Mouse (Mus musculus) CD4-positive, CD25-positive, alpha-beta regulatory T cell, adult 2 months (primary cell): Measurements from ENCODE around the gene 4931428L18Rik.

Experiments
- DNase-seq: peaks from one replicate; pipeline ENCODE4 v3.0.0-alpha.2; 2012; ENCODE audit warnings: low read depth, low spot score

The 4931428L18Rik gene

GRCm38 (mm10) chr1:31152799-31153426 lies 69.6 kb downstream of the 4931428L18Rik start:
- no peak for DNase-seq

- DNase-seq: no peak
These were observed 71.9 kb downstream of the 4931428L18Rik start for GRCm38 (mm10) chr1:31150546-31150945.

GRCm38 (mm10) chr1:31149671-31150070 lies 72.8 kb downstream of the 4931428L18Rik start:
- no peak for DNase-seq

- no peak for DNase-seq
These were observed 78.9 kb downstream of the 4931428L18Rik start for GRCm38 (mm10) chr1:31143571-31143970.

GRCm38 (mm10) chr1:31142288-31143094 lies 80.0 kb downstream of the 4931428L18Rik start:
- DNase-seq: no peak

- no peak for DNase-seq
These were observed 84.1 kb downstream of the 4931428L18Rik start for GRCm38 (mm10) chr1:31138387-31138786.

- DNase-seq: no peak
These were observed 109.0 kb downstream of the 4931428L18Rik start for GRCm38 (mm10) chr1:31113466-31113865.

GRCm38 (mm10) chr1:31107961-31108360 lies 114.5 kb downstream of the 4931428L18Rik start:
- DNase-seq: no peak

- DNase-seq: no peak
These were observed 119.4 kb downstream of the 4931428L18Rik start for GRCm38 (mm10) chr1:31102863-31103657.

- DNase-seq: no peak
These were observed 120.2 kb downstream of the 4931428L18Rik start for GRCm38 (mm10) chr1:31102280-31102679.

- DNase-seq: no peak
These were observed 125.3 kb downstream of the 4931428L18Rik start for GRCm38 (mm10) chr1:31097208-31097607.

GRCm38 (mm10) chr1:31096466-31096793 lies 126.1 kb downstream of the 4931428L18Rik start:
- DNase-seq: no peak

GRCm38 (mm10) chr1:31095706-31096465 lies 126.6 kb downstream of the 4931428L18Rik start:
- no peak for DNase-seq

- no peak for DNase-seq
These were observed 127.7 kb downstream of the 4931428L18Rik start for GRCm38 (mm10) chr1:31094792-31095191.

GRCm38 (mm10) chr1:31093939-31094338 lies 128.5 kb downstream of the 4931428L18Rik start:
- no peak for DNase-seq

- no peak for DNase-seq
These were observed 133.8 kb downstream of the 4931428L18Rik start for GRCm38 (mm10) chr1:31088686-31089085.

GRCm38 (mm10) chr1:31072523-31073370 lies 149.7 kb downstream of the 4931428L18Rik start:
- no peak for DNase-seq

- no peak for DNase-seq
These were observed 151.3 kb downstream of the 4931428L18Rik start for GRCm38 (mm10) chr1:31071209-31071608.

- no peak for DNase-seq
These were observed 157.4 kb downstream of the 4931428L18Rik start for GRCm38 (mm10) chr1:31064817-31065740.

- DNase-seq: no peak
These were observed 162.7 kb downstream of the 4931428L18Rik start for GRCm38 (mm10) chr1:31059806-31060205.
